Mouse (Mus musculus) thymus, postnatal 36 days (tissue): ENCODE measurements around the gene Ptma.
"Not testable (repeated sequence)": the region's sequence is repeated elsewhere in the genome, so short reads cannot be mapped to it uniquely, and the experiment has no call there.

Experiments used
- DNase-seq, 2 experiments: peaks; one replicate each; pipeline ENCODE4 v3.0.0; 2022; ENCODE audit warnings: mixed read lengths in 2 of 2

Ptma gene

DNA sequence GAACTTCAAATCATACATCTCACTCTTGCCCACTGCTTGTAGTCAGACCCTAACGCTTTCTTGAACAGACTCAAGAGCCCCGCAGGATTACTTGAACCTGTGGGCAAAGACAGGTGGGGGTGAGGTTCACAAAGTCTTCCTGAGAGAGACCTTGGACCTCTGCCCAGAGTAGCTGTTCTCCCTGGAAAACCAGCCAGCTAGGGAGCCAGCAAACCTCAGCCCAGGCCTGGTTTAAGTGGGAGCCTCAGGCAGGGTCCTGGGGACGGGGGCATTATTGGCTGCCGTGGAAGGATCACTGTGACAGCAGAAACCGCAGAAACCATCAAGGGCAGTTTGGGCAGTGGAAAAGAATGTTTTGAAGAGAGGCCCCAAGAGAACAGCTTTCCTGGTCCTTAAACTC is 29.2 kb upstream of the Ptma start:
- DNase-seq: no peak

DNA sequence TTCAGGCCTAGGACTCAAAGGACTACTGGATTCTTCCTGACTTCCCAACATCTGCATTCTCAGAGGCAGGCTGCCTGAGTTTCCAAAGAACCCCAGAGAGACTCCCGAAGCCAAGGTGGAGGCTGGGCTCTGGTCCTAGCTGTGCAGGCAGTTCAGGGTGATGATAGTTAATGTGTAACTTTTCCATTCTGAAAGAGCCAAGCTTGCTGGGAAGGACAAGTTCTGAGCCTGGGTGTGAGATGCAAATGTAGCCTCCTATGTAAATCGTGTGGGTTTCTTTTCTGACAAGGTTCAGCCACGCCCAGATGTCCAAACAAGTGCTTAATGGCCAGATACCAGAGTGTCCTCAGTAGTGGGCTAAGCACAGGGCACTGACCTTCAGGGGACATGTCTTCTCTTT is 28.5 kb upstream of the Ptma start:
- DNase-seq: no peak

- no peak for DNase-seq
These were observed 27.9 kb upstream of the Ptma start for GRCm38 (mm10) chr1:86498611-86499010.

- DNase-seq: peak; percentile 86 to 87
These were observed 26.6 kb upstream of the Ptma start for GRCm38 (mm10) chr1:86499903-86500302.

GRCm38 (mm10) chr1:86500681-86501080 is 25.8 kb upstream of the Ptma start:
- DNase-seq: no peak

DNA sequence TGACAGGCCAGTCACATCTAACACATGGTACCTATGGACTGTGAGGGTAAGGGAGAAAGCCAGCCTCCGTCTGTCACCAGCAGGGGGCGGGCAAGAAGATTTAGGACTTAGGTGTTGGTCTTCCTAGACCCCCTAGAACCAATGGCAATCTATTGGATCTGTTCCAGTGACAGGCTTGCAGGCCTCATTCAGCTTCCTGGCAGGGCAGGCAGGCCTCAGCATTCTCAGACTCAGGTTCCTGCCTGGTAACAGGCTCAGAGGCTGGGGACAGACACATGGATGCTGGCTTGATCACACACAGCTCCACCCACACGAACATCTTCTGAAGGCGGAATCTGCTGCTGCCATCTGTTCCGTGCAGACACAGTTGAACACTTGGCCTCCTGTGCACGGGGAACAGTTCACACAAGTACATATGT is 25.4 kb upstream of the Ptma start:
- DNase-seq: peak; percentile 79 to 82

GRCm38 (mm10) chr1:86501559-86501958 is 25.0 kb upstream of the Ptma start:
- DNase-seq: peak; percentile 88 to 94

DNA sequence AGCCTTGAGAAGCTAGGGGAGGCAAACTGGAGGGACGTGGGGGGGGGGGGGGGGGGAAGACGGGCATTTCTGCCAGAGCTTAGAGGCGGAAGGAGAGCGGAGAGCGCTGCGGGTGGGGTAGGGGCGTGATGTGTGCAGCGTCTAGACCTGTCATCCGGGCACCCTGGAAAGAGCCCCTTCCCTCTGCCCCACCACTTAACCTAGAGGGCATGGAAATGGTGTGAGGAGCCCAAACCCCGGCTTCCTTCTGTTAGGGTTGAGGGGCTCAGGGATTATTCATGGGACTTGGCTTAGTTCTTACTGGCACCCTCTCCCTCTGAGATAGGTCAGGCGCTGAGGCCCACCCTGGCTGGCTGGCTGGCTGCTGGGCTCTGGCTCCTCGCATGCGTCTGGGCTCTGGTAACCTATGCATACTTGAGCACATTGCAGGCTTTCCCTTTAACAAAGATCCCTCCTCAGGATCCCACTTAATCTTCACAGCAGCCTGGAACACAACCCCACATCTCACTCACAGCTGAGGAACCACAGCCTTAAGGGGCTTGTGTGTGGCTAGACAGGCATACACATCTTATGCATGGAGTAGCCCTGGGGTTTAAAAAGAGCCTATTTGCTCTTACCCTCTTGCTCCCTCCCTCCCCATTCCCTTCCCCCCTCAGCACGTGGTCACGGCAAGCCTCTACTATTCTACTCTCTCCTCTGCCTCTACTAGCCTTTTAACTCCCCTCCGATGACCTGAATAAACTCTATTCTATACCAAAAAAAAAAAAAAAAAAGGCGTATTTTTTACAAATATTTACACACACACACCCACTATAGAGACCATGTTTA is 24.1 kb upstream of the Ptma start:
- DNase-seq: peak in 1 of 2 experiments; percentile 53

GRCm38 (mm10) chr1:86503165-86503747 is 23.3 kb upstream of the Ptma start:
- peak; percentile 67 to 82 for DNase-seq

DNA sequence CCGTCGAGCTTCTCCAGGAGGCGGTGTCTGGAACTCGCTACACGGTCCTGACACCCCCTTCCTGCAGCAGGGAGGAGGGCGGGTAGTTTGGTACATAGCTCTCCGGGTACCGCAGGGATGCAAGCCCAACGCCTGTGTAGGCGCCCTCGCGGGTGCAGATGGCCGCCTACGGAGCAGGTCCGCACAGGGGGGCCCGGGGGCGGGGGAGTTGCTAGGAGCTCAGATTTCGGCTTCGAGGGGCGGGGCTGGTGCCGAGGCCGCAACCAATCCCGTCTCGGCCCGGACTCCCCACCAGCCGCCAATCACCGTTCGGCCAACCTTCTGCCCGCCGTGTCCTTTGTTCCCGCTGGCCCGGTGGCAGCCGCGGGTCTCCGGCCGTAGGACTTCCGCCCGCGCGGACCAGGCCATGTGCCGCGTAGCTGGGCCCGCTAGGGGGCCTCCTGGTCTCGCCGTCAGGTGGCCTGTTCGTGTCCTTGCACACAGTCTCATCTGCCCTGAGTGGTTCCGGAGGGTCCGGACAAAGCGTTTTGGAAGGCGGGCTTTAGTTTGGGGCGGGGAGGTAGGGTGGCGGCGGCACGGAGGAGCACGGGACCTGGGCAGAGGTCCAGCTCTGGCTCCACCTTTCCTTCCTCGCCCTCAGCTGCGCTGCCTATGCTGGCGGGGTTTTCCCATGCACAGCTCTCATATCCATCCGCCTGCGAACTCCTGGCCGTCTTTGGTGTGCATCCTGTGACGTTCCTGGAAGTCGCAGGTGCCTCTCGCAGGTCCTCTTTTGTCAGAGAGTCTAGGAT is 22.4 kb upstream of the Ptma start:
- DNase-seq: peak; percentile 86 to 91

DNA sequence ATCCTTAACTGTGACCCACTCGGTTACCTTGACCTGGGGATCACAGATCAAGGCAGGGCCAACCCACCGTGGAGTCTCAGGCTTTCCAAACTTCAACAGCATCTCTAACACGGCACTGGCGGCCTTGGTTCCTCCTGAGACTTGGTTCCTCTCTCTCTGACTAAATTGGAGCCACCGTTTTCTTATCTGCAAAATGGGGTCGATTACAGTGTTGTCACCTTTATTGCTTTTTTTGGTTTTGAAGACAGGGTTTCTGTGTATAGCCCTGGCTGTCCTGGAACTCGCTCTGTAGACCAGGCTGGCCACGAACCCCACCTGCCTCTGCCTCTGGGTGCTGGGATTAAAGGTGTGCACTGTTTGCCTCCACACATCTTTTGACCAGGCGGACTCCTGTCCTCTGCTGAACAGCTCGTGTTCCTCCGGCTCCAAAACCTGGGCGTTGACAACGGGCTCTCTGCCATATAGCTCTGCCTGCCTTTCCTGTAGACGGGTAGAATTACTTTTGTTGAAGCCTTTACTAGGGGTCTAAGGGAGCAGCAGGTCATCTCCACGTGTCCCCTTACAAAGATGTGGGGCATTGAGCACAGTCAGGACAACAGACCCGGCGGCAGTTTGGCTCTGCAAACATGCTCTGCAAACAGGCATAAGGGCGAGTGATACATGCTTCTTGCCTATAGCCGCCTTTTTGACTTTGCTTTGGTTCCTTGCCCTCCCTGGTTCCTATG is 21.7 kb upstream of the Ptma start:
- DNase-seq: peak in 1 of 2 experiments; percentile 35

- DNase-seq: peak in 1 of 2 experiments; percentile 25
These were observed 21.1 kb upstream of the Ptma start for GRCm38 (mm10) chr1:86505461-86505860.

- DNase-seq: no peak
These were observed 20.1 kb upstream of the Ptma start for GRCm38 (mm10) chr1:86506420-86506819.

DNA sequence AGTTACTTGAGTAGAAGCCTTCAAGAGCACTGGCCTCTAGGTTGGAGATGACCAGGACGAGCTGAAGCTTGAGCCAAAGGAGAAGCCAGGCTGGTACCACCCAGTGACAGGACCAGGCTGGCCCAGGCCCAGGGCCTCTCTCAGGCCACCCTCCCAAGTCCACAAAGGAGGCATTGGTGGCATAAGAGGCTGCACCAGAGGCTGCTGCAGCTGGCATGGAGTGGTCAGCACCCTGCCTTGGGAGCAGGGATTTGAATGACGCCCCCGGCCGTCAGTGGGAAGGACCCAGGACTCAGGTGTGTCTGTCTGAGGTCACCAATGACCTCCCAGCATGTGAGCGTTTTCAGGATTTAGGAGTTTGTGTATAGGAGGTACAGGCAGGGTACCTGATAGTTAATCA is 18.7 kb upstream of the Ptma start:
- no peak for DNase-seq

DNA sequence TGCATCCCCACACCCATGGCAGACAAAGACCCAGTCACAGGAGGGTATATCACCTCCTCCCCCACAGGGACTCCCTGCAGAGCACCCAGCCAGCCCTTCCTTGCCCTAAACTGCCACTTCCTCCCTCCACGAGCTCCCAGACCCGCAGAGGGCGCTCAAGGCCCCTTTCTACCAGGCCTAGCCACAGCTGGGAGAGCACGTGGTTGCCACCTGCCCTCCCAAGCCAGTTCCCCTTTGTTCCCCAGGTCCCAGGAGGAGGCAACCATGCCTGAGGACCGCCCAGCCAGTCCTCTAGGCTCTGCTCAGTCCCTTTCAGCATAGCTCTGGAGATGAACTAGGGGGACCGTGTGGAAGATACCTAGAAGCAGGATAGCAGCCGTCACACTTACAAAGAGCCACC is 17.1 kb upstream of the Ptma start:
- DNase-seq: peak; percentile 99

DNA sequence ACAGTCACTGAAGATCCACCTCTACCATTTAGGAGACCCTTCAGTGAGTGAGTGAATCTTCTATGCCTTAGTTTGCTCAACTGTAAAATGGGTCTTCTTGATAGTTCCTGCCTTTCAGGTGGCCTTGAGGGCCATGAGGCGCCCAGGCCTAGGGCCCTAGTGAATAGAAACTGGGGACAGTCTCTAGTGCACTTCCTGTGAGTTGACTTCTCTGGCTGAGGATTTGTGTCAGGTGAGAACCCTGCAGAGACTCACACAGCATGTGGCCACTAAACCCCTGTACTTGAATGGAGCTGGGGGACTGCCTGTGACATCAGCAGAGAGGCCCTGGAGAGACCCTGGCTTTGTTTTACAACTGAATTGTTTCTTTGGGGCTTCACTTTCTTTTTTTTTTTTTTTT is 16.3 kb upstream of the Ptma start:
- DNase-seq: no peak

DNA sequence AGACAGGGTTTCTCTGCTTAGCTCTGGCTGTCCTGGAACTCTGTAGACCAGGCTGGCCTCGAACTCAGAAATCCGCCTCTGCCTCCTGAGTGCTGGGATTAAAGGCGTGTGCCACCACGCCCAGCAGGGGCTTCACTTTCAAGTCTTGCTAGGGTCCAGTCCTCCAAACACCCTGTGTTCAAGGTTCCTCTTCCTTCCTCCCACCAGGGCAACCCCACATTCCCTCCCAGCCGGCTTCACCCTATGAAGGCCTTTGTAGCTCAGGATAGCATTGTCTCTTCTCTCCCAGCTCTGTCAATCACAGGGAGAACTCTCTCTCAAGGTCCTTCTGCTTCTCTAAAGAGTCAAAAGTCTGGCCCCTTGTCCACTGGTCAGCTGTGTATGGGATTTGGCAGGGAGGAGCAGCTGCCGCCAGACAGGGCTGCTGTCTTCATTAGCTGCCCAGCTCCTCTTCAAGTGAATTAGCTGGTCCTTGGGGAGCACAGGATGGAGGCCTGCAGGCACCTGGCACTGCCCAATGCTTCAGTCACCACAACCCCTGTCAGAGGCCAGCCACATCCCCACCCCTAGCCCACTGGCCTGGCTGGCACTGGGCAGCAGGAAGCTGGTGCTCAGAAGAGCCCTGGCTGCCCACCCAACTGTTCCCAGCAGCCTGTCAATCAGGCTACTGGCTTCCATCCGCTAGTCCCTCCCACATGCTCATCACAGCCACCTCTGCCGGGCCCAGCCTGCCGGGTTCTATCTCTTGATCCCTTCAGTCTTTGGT is 15.7 kb upstream of the Ptma start:
- no peak for DNase-seq

- no peak for DNase-seq
These were observed 14.3 kb upstream of the Ptma start for GRCm38 (mm10) chr1:86512154-86512720.

DNA sequence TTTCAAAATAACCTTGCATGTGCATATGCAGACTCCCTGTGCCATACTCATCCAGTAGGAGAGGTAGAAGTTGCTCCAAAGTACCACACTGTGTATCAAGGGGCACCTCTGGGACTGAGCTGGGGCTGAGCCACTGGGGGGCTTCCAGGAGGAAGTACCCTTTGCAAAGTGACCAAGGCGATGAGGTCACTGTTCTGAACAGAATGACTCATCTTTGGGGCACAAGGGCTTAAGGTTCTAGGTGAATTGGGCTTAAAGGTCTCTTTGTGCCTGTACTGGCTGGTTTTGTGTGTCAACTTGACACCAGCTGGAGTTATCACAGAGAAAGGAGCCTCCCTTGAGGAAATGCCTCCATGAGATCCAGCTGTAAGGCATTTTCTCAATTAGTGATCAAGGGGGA is 13.5 kb upstream of the Ptma start:
- not testable (repeated sequence) for DNase-seq

- no peak for DNase-seq
These were observed 10.7 kb upstream of the Ptma start for GRCm38 (mm10) chr1:86515715-86516410.

- no peak for DNase-seq
These were observed 9.4 kb upstream of the Ptma start for GRCm38 (mm10) chr1:86517076-86517475.
